Mouse (Mus musculus): ENCODE results near the gene Arrdc2. TPM values are rescaled to one million over a fixed set of nuclear protein-coding genes. Genes with fewer than 3 reads are reported as not detected.

Arrdc2 gene
- polyA plus RNA-seq, 1 experiment from 2014 or later = 6.7 TPM

Small RNA genes lying within 50 kb of the gene (microRNA-seq; reads per million reads assigned to microRNA genes)
- gene Mir7240 = 1.2 reads per million

Other genes with a start within 250 kb of the Arrdc2 start
- gene Isyna1, start 245.3 kb downstream of the Arrdc2 start, polyA plus RNA-seq (2015; fragmentation: Nextera tagmentation; extraction: Ambion mirVana) = 155 and 171 TPM in 2 replicates
- gene Ssbp4, start 230.8 kb downstream of the Arrdc2 start, polyA plus RNA-seq (2015; fragmentation: Nextera tagmentation; extraction: Ambion mirVana) = 151 and 173 TPM in 2 replicates
- gene Lrrc25, start 223.6 kb downstream of the Arrdc2 start, polyA plus RNA-seq (2015; fragmentation: Nextera tagmentation; extraction: Ambion mirVana) = 0.64 and 0.97 TPM in 2 replicates
- gene Gdf15, start 207.3 kb downstream of the Arrdc2 start, polyA plus RNA-seq (2015; fragmentation: Nextera tagmentation; extraction: Ambion mirVana) = 0.35 and 0.39 TPM in 2 replicates
- gene Pgpep1, start 179.3 kb downstream of the Arrdc2 start, polyA plus RNA-seq (2015; fragmentation: Nextera tagmentation; extraction: Ambion mirVana) = 67.2 and 69.7 TPM in 2 replicates
- 137 and 143 TPM in 2 replicates for gene Lsm4, start 166.5 kb downstream of the Arrdc2 start, polyA plus RNA-seq (2015; fragmentation: Nextera tagmentation; extraction: Ambion mirVana)
- gene Jund, start 140.8 kb downstream of the Arrdc2 start, polyA plus RNA-seq (2015; fragmentation: Nextera tagmentation; extraction: Ambion mirVana) = 60.4 and 67.9 TPM in 2 replicates
- 0.06 TPM in 1 of 2 replicates, not detected in the other for gene Iqcn, start 136.3 kb downstream of the Arrdc2 start, polyA plus RNA-seq (2015; fragmentation: Nextera tagmentation; extraction: Ambion mirVana)
- not detected in 2 replicates for gene Gm3336, start 121.2 kb downstream of the Arrdc2 start, polyA plus RNA-seq (2015; fragmentation: Nextera tagmentation; extraction: Ambion mirVana)
- gene Pde4c, start 116.0 kb downstream of the Arrdc2 start, polyA plus RNA-seq (2015; fragmentation: Nextera tagmentation; extraction: Ambion mirVana) = 0.11 and 0.23 TPM in 2 replicates
- 477 and 573 TPM in 2 replicates for gene Rab3a, start 85.0 kb downstream of the Arrdc2 start, polyA plus RNA-seq (2015; fragmentation: Nextera tagmentation; extraction: Ambion mirVana)
- gene Mpv17l2, start 78.8 kb downstream of the Arrdc2 start, polyA plus RNA-seq (2015; fragmentation: Nextera tagmentation; extraction: Ambion mirVana) = 34.8 and 35.7 TPM in 2 replicates
- 107 and 112 TPM in 2 replicates for gene Pik3r2, start 63.0 kb downstream of the Arrdc2 start, polyA plus RNA-seq (2015; fragmentation: Nextera tagmentation; extraction: Ambion mirVana)
- 21.1 and 23.2 TPM in 2 replicates for gene Mast3, start 34.7 kb downstream of the Arrdc2 start, polyA plus RNA-seq (2015; fragmentation: Nextera tagmentation; extraction: Ambion mirVana)
- gene Il12rb1, start 31.3 kb downstream of the Arrdc2 start, polyA plus RNA-seq (2015; fragmentation: Nextera tagmentation; extraction: Ambion mirVana) = 0.08 and 0.19 TPM in 2 replicates
- 15.4 and 16.1 TPM in 2 replicates for gene Kcnn1, start 23.5 kb upstream of the Arrdc2 start, polyA plus RNA-seq (2015; fragmentation: Nextera tagmentation; extraction: Ambion mirVana)
- gene Ccdc124, start 34.2 kb upstream of the Arrdc2 start, polyA plus RNA-seq (2015; fragmentation: Nextera tagmentation; extraction: Ambion mirVana) = 167 and 182 TPM in 2 replicates
- 1.7 and 1.9 TPM in 2 replicates for gene Slc5a5, start 53.0 kb upstream of the Arrdc2 start, polyA plus RNA-seq (2015; fragmentation: Nextera tagmentation; extraction: Ambion mirVana)
- gene Rpl18a, start 57.7 kb upstream of the Arrdc2 start, polyA plus RNA-seq (2015; fragmentation: Nextera tagmentation; extraction: Ambion mirVana) = 1,781 and 1,796 TPM in 2 replicates
- 59.7 and 65.0 TPM in 2 replicates for gene Map1s, start 66.2 kb upstream of the Arrdc2 start, polyA plus RNA-seq (2015; fragmentation: Nextera tagmentation; extraction: Ambion mirVana)

Measured in midbrain, embryonic 16.5 days (tissue).